Mouse (Mus musculus) midbrain, embryonic 13.5 days (tissue): ENCODE measurements around the gene Tmem108. TPM values are rescaled to one million over a fixed set of nuclear protein-coding genes. Genes with fewer than 3 reads are reported as not detected.
A peak's percentile ranks its signal among the peaks of the same experiment; 100 is the strongest.
"Not testable (repeated sequence)": the region's sequence is repeated elsewhere in the genome, so short reads cannot be mapped to it uniquely, and the experiment has no call there.

Experiments
- ATAC-seq: fragments of 200-750 bp; cut with Nextera tagmentation; 2 replicates; pipeline ENCODE4 v1.8.0; 2017; ENCODE audit warnings: mild to moderate bottlenecking, moderate TSS enrichment, moderate library complexity
- H3K27ac ChIP-seq: fragments of 300-500 bp; sonication (generic); 2 replicates; pipeline ENCODE4 v1.5.1; 2015; ENCODE audit warnings: inconsistent platforms, mild to moderate bottlenecking, moderate library complexity
- H3K27me3 ChIP-seq: fragments of 300-500 bp; sonication (generic); 2 replicates; pipeline ENCODE4 v1.6.1; 2015; ENCODE audit warnings: mild to moderate bottlenecking, inconsistent platforms
- H3K36me3 ChIP-seq: fragments of 300-500 bp; sonication (generic); 2 replicates; pipeline ENCODE4 v1.6.1; 2015; ENCODE audit warnings: mild to moderate bottlenecking, inconsistent platforms
- H3K4me1 ChIP-seq: fragments of 300-500 bp; sonication (generic); replicated peaks from 2 replicates; pipeline ENCODE4 v1.6.1; 2015; ENCODE audit warnings: inconsistent platforms
- H3K4me2 ChIP-seq: fragments of 300-500 bp; sonication (generic); replicated peaks from 2 replicates; pipeline ENCODE4 v1.6.1; 2015; ENCODE audit warnings: moderate library complexity, mild to moderate bottlenecking, inconsistent platforms
- H3K4me3 ChIP-seq: fragments of 300-500 bp; sonication (generic); replicated peaks from 2 replicates; pipeline ENCODE4 v1.5.1; 2015; ENCODE audit warnings: mild to moderate bottlenecking, inconsistent platforms
- H3K9ac ChIP-seq: fragments of 300-500 bp; sonication (generic); replicated peaks from 2 replicates; pipeline ENCODE4 v1.6.1; 2015; ENCODE audit warnings: mild to moderate bottlenecking, inconsistent platforms
- H3K9me3 ChIP-seq: fragments of 300-500 bp; sonication (generic); 2 replicates; pipeline ENCODE4 v1.6.1; 2016; ENCODE audit warnings: mild to moderate bottlenecking, inconsistent platforms
- WGBS: fragments of 180-500 bp; shearing (Covaris S2); methylation state at CpG from one replicate; pipeline ENCODE4 v1.1.7; 2015; 5-methylcytosine and 5-hydroxymethylcytosine counted together
- polyA plus RNA-seq: library from polyadenylated mRNA; unstranded; fragments of >200 nt; fragmentation: Nextera tagmentation; extraction: Ambion mirVana; gene quantifications from 2 replicates; pipeline ENCODE4 v1.2.1, GENCODE M21; 2015

Tmem108 gene
- polyA plus RNA-seq, 1 experiment from 2014 or later, result 23.4 TPM

- WGBS, result 43% methylated on average over 7 of the region's 7 CpGs
- no peak overlapping the region for H3K27ac ChIP-seq
- H3K9me3 ChIP-seq, result no peaks in the 10 kb centered on the region
- no peaks in the 10 kb centered on the region for H3K36me3 ChIP-seq
- H3K9ac ChIP-seq, result no peak overlapping the region
- no peak overlapping the region for H3K4me3 ChIP-seq
- H3K4me1 ChIP-seq, result peaks cover 11% of the 10 kb centered on the region
- no peak for ATAC-seq
- H3K4me2 ChIP-seq, result no peak overlapping the region
- H3K27me3 ChIP-seq, result no peaks in the 10 kb centered on the region
These were observed 83.0 kb downstream of the Tmem108 start for GRCm38 (mm10) chr9:103678531-103679060.

DNA sequence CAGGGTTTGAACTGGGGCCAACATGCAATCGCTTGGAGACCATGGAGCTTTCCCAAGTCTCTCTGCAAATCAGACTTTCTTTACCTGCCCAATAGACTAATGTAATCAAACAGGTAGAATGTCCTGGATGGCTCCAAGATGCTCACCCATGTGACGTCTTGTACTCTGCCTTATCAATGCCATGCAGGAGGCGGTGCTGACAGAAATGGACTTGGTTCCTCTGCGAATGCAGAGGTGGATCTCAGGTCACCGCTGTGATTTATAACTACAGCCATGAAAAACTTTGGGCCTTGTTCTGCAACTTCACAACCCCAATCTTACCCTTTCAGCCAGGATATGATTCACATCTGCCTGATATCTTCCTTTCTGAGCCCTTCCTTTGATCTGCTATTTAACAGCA lies 83.8 kb downstream of the Tmem108 start:
- Histone ChIP-seq H3K27me3 (no peaks in the 10 kb centered on the region), H3K4me3 (no peak overlapping the region), H3K4me1 (peaks cover 11% of the 10 kb centered on the region), H3K9ac (no peak overlapping the region), H3K4me2 (no peak overlapping the region), H3K9me3 (no peaks in the 10 kb centered on the region), H3K27ac (no peak overlapping the region), H3K36me3 (no peaks in the 10 kb centered on the region)
- 91% methylated on average over 5 of the region's 5 CpGs for WGBS
- no peak for ATAC-seq

GRCm38 (mm10) chr9:103675721-103676480 lies 85.7 kb downstream of the Tmem108 start:
- H3K36me3 ChIP-seq, result no peaks in the 10 kb centered on the region
- no peak overlapping the region for H3K27ac ChIP-seq
- no peak overlapping the region for H3K4me2 ChIP-seq
- no peaks in the 10 kb centered on the region for H3K9me3 ChIP-seq
- H3K27me3 ChIP-seq, result no peaks in the 10 kb centered on the region
- peaks cover 11% of the 10 kb centered on the region for H3K4me1 ChIP-seq
- ATAC-seq, result no peak
- 84% methylated on average over 13 of the region's 13 CpGs for WGBS
- H3K4me3 ChIP-seq, result no peak overlapping the region
- H3K9ac ChIP-seq, result no peak overlapping the region

- Histone ChIP-seq H3K9ac (no peak overlapping the region), H3K4me2 (no peak overlapping the region), H3K27me3 (no peaks in the 10 kb centered on the region), H3K4me1 (no peaks in the 10 kb centered on the region), H3K36me3 (no peaks in the 10 kb centered on the region), H3K27ac (no peak overlapping the region), H3K9me3 (no peaks in the 10 kb centered on the region), H3K4me3 (no peak overlapping the region)
- ATAC-seq, result no peak
- WGBS, result 94% methylated on average over 4 of the region's 4 CpGs
These were observed 88.8 kb downstream of the Tmem108 start for GRCm38 (mm10) chr9:103672881-103673280.

- not testable (repeated sequence) for H3K27ac ChIP-seq, H3K9me3 ChIP-seq, H3K36me3 ChIP-seq, H3K9ac ChIP-seq, H3K4me3 ChIP-seq, H3K4me1 ChIP-seq, H3K27me3 ChIP-seq, ATAC-seq, H3K4me2 ChIP-seq
- WGBS, result 96% methylated on average over 8 of the region's 8 CpGs
These were observed 91.0 kb downstream of the Tmem108 start for GRCm38 (mm10) chr9:103670592-103671113.

GRCm38 (mm10) chr9:103668830-103669229 lies 92.8 kb downstream of the Tmem108 start:
- Histone ChIP-seq H3K4me3 (no peak overlapping the region), H3K4me1 (peaks cover 16% of the 10 kb centered on the region), H3K36me3 (no peaks in the 10 kb centered on the region), H3K9ac (no peak overlapping the region), H3K27ac (no peak overlapping the region), H3K4me2 (no peak overlapping the region), H3K27me3 (no peaks in the 10 kb centered on the region), H3K9me3 (no peaks in the 10 kb centered on the region)
- no peak for ATAC-seq
- WGBS, result 81% methylated on average over 6 of the region's 6 CpGs

DNA sequence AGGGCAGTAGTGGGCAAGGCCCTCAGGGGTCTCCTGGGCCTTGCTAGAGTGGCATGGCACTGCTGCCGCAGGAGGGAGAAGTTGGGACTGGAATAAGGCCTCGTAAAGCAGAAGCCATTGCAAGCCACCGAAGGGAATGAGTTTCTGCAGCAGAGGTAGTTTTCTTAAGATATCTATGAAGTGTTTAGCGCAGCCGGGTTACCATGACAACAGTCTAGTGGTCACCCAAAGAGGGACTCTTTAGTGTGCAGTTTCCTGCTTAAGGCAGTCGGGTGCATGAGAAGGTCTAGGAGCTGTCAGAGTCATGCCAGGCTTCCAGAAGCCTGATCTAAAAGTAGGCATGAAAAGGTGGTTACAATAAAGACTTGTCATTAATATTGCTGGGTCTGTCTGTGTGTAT lies 95.8 kb downstream of the Tmem108 start:
- H3K4me3 ChIP-seq, result no peak overlapping the region
- ATAC-seq, result no peak
- no peaks in the 10 kb centered on the region for H3K9me3 ChIP-seq
- no peak overlapping the region for H3K9ac ChIP-seq
- WGBS, result 86% methylated on average over 6 of the region's 6 CpGs
- no peaks in the 10 kb centered on the region for H3K27me3 ChIP-seq
- H3K27ac ChIP-seq, result 0 out of 2 replicates have a peak overlapping the region, but pooled peaks have one; percentile 17
- peaks cover 20% of the 10 kb centered on the region for H3K4me1 ChIP-seq
- H3K36me3 ChIP-seq, result no peaks in the 10 kb centered on the region
- no peak overlapping the region for H3K4me2 ChIP-seq

DNA sequence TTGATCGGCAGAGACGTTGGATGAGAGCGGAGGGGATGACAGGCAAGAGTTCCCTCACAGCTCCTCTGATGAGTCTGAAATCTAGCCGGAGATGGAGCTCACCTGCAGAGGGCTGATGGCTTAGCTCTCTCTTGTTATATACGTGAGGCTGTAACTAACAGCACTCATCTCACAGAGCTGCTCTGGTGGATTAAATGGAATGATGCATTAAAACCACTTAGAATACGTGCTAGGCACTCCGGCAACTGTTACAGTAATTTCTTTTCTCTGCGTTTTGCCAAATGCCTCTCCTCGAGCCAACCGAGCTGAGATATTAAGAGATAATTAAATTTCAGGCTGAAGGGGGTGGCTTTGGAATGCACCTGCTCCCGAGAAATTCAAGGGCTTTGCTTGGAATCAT lies 97.5 kb downstream of the Tmem108 start:
- no peak overlapping the region for H3K4me2 ChIP-seq
- no peak overlapping the region for H3K9ac ChIP-seq
- H3K27ac ChIP-seq, result peak overlapping the region; percentile 49
- H3K4me3 ChIP-seq, result no peak overlapping the region
- H3K36me3 ChIP-seq, result no peaks in the 10 kb centered on the region
- 69% methylated on average over 11 of the region's 11 CpGs for WGBS
- H3K4me1 ChIP-seq, result peaks cover 20% of the 10 kb centered on the region
- H3K9me3 ChIP-seq, result no peaks in the 10 kb centered on the region
- no peak for ATAC-seq
- no peaks in the 10 kb centered on the region for H3K27me3 ChIP-seq

- peaks cover 33% of the 10 kb centered on the region for H3K4me1 ChIP-seq
- no peaks in the 10 kb centered on the region for H3K9me3 ChIP-seq
- 68% methylated on average over 1 of the region's 1 CpGs for WGBS
- H3K27ac ChIP-seq, result no peak overlapping the region
- H3K36me3 ChIP-seq, result no peaks in the 10 kb centered on the region
- no peak for ATAC-seq
- no peak overlapping the region for H3K4me3 ChIP-seq
- H3K9ac ChIP-seq, result no peak overlapping the region
- H3K27me3 ChIP-seq, result no peaks in the 10 kb centered on the region
- H3K4me2 ChIP-seq, result no peak overlapping the region
These were observed 99.8 kb downstream of the Tmem108 start for GRCm38 (mm10) chr9:103661873-103662272.

DNA sequence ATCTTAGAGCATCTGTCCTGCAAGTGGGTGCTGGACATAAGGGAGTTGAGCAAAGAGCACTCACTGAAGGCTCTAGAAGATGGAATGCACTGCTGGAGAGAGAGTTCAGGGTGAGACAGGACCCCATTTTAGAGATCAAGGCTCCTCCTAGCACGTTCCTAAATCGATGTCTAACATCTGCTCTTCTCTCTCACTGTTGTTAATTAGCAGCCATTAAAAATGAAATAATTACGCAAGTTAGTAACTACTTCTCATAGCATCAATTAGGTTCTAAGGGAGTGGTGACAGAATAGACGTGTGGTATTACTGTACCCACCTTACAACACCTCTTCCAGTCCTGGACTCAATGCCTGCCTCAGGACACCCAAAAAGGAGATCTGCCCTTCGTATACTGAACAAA lies 103.7 kb downstream of the Tmem108 start:
- Histone ChIP-seq H3K36me3 (no peaks in the 10 kb centered on the region), H3K4me2 (no peak overlapping the region), H3K4me3 (no peak overlapping the region), H3K9ac (no peak overlapping the region), H3K4me1 (peaks cover 46% of the 10 kb centered on the region), H3K27ac (peak overlapping the region; percentile 35; the same call in 1 of the 2 replicates), H3K9me3 (no peaks in the 10 kb centered on the region), H3K27me3 (no peaks in the 10 kb centered on the region)
- 69% methylated on average over 5 of the region's 5 CpGs for WGBS
- no peak for ATAC-seq

- Histone ChIP-seq H3K27ac (peak overlapping the region; percentile 35), H3K9ac (no peak overlapping the region), H3K36me3 (no peaks in the 10 kb centered on the region), H3K4me3 (no peak overlapping the region), H3K9me3 (no peaks in the 10 kb centered on the region), H3K27me3 (no peaks in the 10 kb centered on the region), H3K4me1 (peaks cover 52% of the 10 kb centered on the region), H3K4me2 (no peak overlapping the region)
- WGBS, result 27% methylated on average over 13 of the region's 13 CpGs
- peak; percentile 65 for ATAC-seq
These were observed 104.3 kb downstream of the Tmem108 start for GRCm38 (mm10) chr9:103657183-103657975.

- Histone ChIP-seq H3K4me2 (peak overlapping the region; percentile 22; the same call in 1 of the 2 replicates), H3K27ac (peak overlapping the region; percentile 74), H3K27me3 (no peaks in the 10 kb centered on the region), H3K9ac (no peak overlapping the region), H3K4me3 (no peak overlapping the region), H3K36me3 (no peaks in the 10 kb centered on the region), H3K4me1 (peaks cover 62% of the 10 kb centered on the region), H3K9me3 (no peaks in the 10 kb centered on the region)
- peak; percentile 70 for ATAC-seq
- WGBS, result 16% methylated on average over 10 of the region's 10 CpGs
These were observed 107.5 kb downstream of the Tmem108 start for GRCm38 (mm10) chr9:103653995-103654587.
